Mouse (Mus musculus) G1E-ER4 (cell line): ENCODE results near the gene Tle2. TPM values are rescaled to one million over a fixed set of nuclear protein-coding genes. Genes with fewer than 3 reads are reported as not detected.

ENCODE experiments used
- GATA1 ChIP-seq: IDR thresholded peaks from one replicate; pipeline ENCODE4 v1.8.0; 2012; ENCODE audit warnings: low read length, inconsistent platforms
- polyA plus RNA-seq: library from polyadenylated mRNA; stranded (reverse); fragments of >175 nt; gene quantifications from 2 replicates; pipeline ENCODE4 v1.2.3, GENCODE M21; 2012

The Tle2 gene
- polyA plus RNA-seq, 1 experiment = 3.0 TPM

GRCm38 (mm10) chr10:81604968-81605665 lies 30.8 kb downstream of the Tle2 start:
- TF ChIP-seq GATA1 = no peak

GRCm38 (mm10) chr10:81605666-81605973 lies 31.3 kb downstream of the Tle2 start:
- no peak for TF ChIP-seq GATA1

- no peak for TF ChIP-seq GATA1
These were observed 31.8 kb downstream of the Tle2 start, which contains the start of gene BC025920 for GRCm38 (mm10) chr10:81605974-81606751. Gene BC025920, plus strand, starts transcription at chr10:81606270.

GRCm38 (mm10) chr10:81608308-81608707 lies 33.9 kb downstream of the Tle2 start:
- no peak for TF ChIP-seq GATA1

- TF ChIP-seq GATA1 = no peak
These were observed 38.4 kb downstream of the Tle2 start for GRCm38 (mm10) chr10:81612779-81613178.

- no peak for TF ChIP-seq GATA1
These were observed 41.1 kb downstream of the Tle2 start for GRCm38 (mm10) chr10:81615486-81615885.

GRCm38 (mm10) chr10:81619976-81620375 lies 45.6 kb downstream of the Tle2 start:
- no peak for TF ChIP-seq GATA1

- no peak for TF ChIP-seq GATA1
These were observed 46.4 kb downstream of the Tle2 start for GRCm38 (mm10) chr10:81620786-81621185.

- TF ChIP-seq GATA1 = no peak
These were observed 49.1 kb downstream of the Tle2 start for GRCm38 (mm10) chr10:81623441-81623840.

- no peak for TF ChIP-seq GATA1
These were observed 52.0 kb downstream of the Tle2 start for GRCm38 (mm10) chr10:81626101-81626993.

GRCm38 (mm10) chr10:81626994-81627835 lies 52.9 kb downstream of the Tle2 start, which contains the start of gene Sirt6:
Gene Sirt6, minus strand, starts transcription at chr10:81627797.
- TF ChIP-seq GATA1 = no peak

- TF ChIP-seq GATA1 = no peak
These were observed 53.5 kb downstream of the Tle2 start for GRCm38 (mm10) chr10:81627836-81628220.

GRCm38 (mm10) chr10:81628390-81628789 lies 54.0 kb downstream of the Tle2 start, which contains the start of gene Ankrd24:
Gene Ankrd24, plus strand, starts transcription at chr10:81628540.
- no peak for TF ChIP-seq GATA1

GRCm38 (mm10) chr10:81633253-81634099 lies 59.1 kb downstream of the Tle2 start:
- TF ChIP-seq GATA1 = no peak

GRCm38 (mm10) chr10:81636338-81636737 lies 62.0 kb downstream of the Tle2 start:
- no peak for TF ChIP-seq GATA1
